Mouse (Mus musculus) layer of hippocampus, adult 9-11 months (tissue): ENCODE data around the gene Afp.
A peak's percentile ranks its signal among the peaks of the same experiment; 100 is the strongest.

Experiments used
- DNase-seq: peaks from one replicate; pipeline ENCODE4 v3.0.0; 2022

Gene Afp

GRCm38 (mm10) chr5:90509828-90510592 is 19.5 kb downstream of the Afp start:
- DNase-seq = no peak

GRCm38 (mm10) chr5:90512288-90512955 is 21.9 kb downstream of the Afp start:
- DNase-seq = peak; percentile 73

GRCm38 (mm10) chr5:90515561-90515960 is 25.0 kb downstream of the Afp start:
- no peak for DNase-seq

DNA sequence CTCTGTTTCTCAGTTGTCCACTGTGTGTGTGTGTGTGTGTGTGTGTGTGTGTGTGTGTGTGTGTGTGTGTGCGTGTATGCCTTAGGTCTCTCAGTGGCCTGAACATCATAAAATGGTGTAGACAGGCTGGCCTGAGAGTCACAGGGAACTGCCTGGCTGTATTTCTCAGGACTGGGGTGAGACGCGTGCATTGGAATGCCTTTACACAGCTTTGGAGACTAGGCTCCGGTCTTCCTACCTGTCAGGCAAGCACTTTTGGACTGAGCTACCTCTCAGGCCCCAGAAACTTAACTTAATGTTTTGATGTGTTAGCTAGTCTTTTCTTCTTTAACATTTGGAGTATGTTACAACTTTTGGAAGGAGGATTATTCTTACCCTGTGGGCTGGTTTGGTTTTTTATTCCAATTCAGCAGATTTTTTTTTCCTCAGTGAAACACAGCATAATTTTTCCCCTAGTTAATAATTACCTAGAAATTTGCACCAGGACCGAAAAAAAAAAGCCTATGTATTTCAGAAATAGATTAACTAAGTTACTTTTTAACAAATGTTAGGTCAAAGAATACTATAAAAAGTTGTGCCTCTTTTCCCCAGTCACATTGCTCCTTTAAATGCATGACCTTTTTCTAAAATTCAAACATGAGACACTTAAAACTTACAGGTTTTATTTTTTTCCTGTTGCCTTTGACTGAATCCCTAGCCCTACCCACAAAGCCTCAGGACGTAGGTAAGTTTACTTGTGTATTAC is 28.0 kb downstream of the Afp start, which contains the start of gene Afm:
Gene Afm, plus strand, starts transcription at position 577 of the 745 bp plus-strand sequence.
- no peak for DNase-seq

GRCm38 (mm10) chr5:90551191-90551590 is 60.7 kb downstream of the Afp start:
- no peak for DNase-seq

DNA sequence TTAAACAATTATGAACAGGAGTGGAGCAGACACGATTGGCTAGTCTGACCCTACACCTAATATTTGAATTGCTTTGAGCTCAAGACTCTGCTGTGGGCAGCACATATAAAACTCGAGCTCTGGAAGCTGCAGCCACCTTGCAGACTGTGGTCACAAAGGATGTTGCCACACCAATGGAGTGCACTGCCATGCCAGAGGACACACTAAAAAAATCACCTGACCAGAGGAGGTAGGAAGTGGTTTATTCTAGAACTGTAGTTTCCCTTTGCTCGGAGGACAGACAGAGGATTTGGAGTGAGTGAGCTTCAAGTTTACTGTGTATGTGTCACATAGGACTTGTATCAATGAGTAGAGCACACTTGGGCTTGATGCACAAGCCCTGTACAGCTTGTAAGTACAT is 65.5 kb downstream of the Afp start:
- no peak for DNase-seq
